Mouse (Mus musculus) hindbrain, embryonic 15.5 days (tissue): ENCODE results near the gene Rxfp4. TPM values are rescaled to one million over a fixed set of nuclear protein-coding genes. Genes with fewer than 3 reads are reported as not detected.

ENCODE experiments used
- polyA plus RNA-seq: library from polyadenylated mRNA; unstranded; fragments of >200 nt; fragmentation: Nextera tagmentation; extraction: Ambion mirVana; gene quantifications from 2 replicates; pipeline ENCODE4 v1.2.1, GENCODE M21; 2015

Rxfp4 gene
- polyA plus RNA-seq, 1 experiment from 2014 or later = not detected

Other genes with a start within 250 kb of the Rxfp4 start
- 28.8 and 35.4 TPM in 2 replicates for gene Pmf1, start 242.8 kb downstream of the Rxfp4 start, polyA plus RNA-seq
- gene Slc25a44, start 228.0 kb downstream of the Rxfp4 start, polyA plus RNA-seq = 34.7 and 40.4 TPM in 2 replicates
- gene Sema4a, start 192.0 kb downstream of the Rxfp4 start, polyA plus RNA-seq = 30.4 and 30.5 TPM in 2 replicates
- 52.2 and 53.4 TPM in 2 replicates for gene Lmna, start 143.2 kb downstream of the Rxfp4 start, polyA plus RNA-seq
- gene Mex3a, start 120.7 kb downstream of the Rxfp4 start, polyA plus RNA-seq = 26.4 and 28.6 TPM in 2 replicates
- 0.23 TPM in 1 of 2 replicates, not detected in the other for gene Rab25, start 104.8 kb downstream of the Rxfp4 start, polyA plus RNA-seq
- gene Lamtor2, start 100.1 kb downstream of the Rxfp4 start, polyA plus RNA-seq = 201 and 205 TPM in 2 replicates
- gene Ubqln4, start 99.4 kb downstream of the Rxfp4 start, polyA plus RNA-seq = 43.6 and 47.7 TPM in 2 replicates
- 146 and 149 TPM in 2 replicates for gene Ssr2, start 77.3 kb downstream of the Rxfp4 start, polyA plus RNA-seq
- 121 and 129 TPM in 2 replicates for gene Arhgef2, start 47.2 kb downstream of the Rxfp4 start, polyA plus RNA-seq
- 84.5 and 88.5 TPM in 2 replicates for gene Khdc4, start 32.7 kb upstream of the Rxfp4 start, polyA plus RNA-seq
- gene Rit1, start 63.7 kb upstream of the Rxfp4 start, polyA plus RNA-seq = 64.4 and 66.8 TPM in 2 replicates
- gene Syt11, start 122.0 kb upstream of the Rxfp4 start, polyA plus RNA-seq = 220 and 239 TPM in 2 replicates
- gene Gon4l, start 182.1 kb upstream of the Rxfp4 start, polyA plus RNA-seq = 13.2 and 13.5 TPM in 2 replicates